Comparison of ENCODE assay signal across 30 mouse cellular contexts in the genomic region with DNA sequence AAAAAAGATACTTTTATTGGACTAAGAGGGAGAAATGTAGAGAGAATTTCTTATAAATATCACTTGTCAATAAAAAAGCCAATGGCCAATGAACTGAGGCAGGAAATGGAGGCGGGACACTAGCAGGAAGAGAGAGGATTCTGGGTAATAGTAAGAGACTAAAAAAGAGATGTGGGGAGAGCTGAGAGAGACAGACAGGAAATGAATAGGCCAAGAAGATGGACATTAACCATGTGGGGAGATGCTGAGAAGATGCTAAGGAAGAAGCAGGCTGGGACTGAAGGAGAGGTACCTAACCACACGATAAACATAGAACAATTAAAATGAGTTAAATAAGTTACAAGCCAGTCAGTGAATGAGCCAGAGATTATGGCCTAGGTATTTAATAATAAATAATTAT.
"Had no signal": no experiment of that assay in that cellular context is flagged by ENCODE, and none has a peak within 500 bp of the region (broad histone marks: within the 10 kb centered on the region; RNA-seq: fewer than 3 reads in every experiment).

No protein-coding gene starts in this region.

- H3K27me3 ChIP-seq: limb, embryonic 12.5 days; limb, embryonic 13.5 days; limb, embryonic 15.5 days; liver, embryonic 12.5 days; liver, embryonic 13.5 days; liver, embryonic 15.5 days; lung, embryonic 15.5 days; midbrain, embryonic 12.5 days; midbrain, embryonic 13.5 days; midbrain, embryonic 15.5 days; neural tube, embryonic 12.5 days had no signal

- DNase-seq: left cerebral cortex, postnatal 4 days; liver; liver, embryonic 13.5 days; liver, postnatal 0 days; lung, adult 18-20 months; lung, adult 2 months; lung, embryonic 14.5 days; lung, postnatal 10 days; lung, postnatal 14 days; lung, postnatal 36 days; lung, postnatal 4 days; midbrain, embryonic 14.5 days had no signal

- H3K36me3 ChIP-seq: limb, embryonic 10.5 days; limb, embryonic 12.5 days; limb, embryonic 13.5 days; limb, embryonic 15.5 days; liver, embryonic 12.5 days; liver, embryonic 13.5 days; liver, embryonic 15.5 days; lung, embryonic 15.5 days; midbrain, embryonic 10.5 days; midbrain, embryonic 12.5 days; midbrain, embryonic 13.5 days; midbrain, embryonic 15.5 days; neural tube, embryonic 12.5 days had no signal

- H3K9me3 ChIP-seq: limb, embryonic 10.5 days; limb, embryonic 12.5 days; limb, embryonic 13.5 days; limb, embryonic 15.5 days; liver, embryonic 12.5 days; liver, embryonic 13.5 days; liver, embryonic 15.5 days; lung, embryonic 15.5 days; megakaryocyte, embryonic 14.5 days; midbrain, embryonic 10.5 days; midbrain, embryonic 12.5 days; midbrain, embryonic 13.5 days; midbrain, embryonic 15.5 days; neural tube, embryonic 12.5 days had no signal

- H3K4me3 ChIP-seq: limb, embryonic 10.5 days; limb, embryonic 12.5 days; limb, embryonic 13.5 days; limb, embryonic 15.5 days; liver, embryonic 12.5 days; liver, embryonic 13.5 days; liver, embryonic 15.5 days; lung, embryonic 15.5 days; megakaryocyte, embryonic 14.5 days; midbrain, embryonic 10.5 days; midbrain, embryonic 12.5 days; midbrain, embryonic 13.5 days; midbrain, embryonic 15.5 days; myocyte; neural tube, embryonic 12.5 days had no signal

- H3K4me2 ChIP-seq: limb, embryonic 12.5 days; limb, embryonic 13.5 days; limb, embryonic 15.5 days; liver, embryonic 11.5 days; liver, embryonic 12.5 days; liver, embryonic 13.5 days; liver, embryonic 15.5 days; lung, embryonic 14.5 days; lung, embryonic 15.5 days; midbrain, embryonic 11.5 days; midbrain, embryonic 12.5 days; midbrain, embryonic 13.5 days; midbrain, embryonic 15.5 days; neural tube, embryonic 12.5 days had no signal

- H3K4me1 ChIP-seq: limb, embryonic 10.5 days; limb, embryonic 12.5 days; limb, embryonic 13.5 days; liver, embryonic 12.5 days; liver, embryonic 15.5 days; megakaryocyte, embryonic 14.5 days; midbrain, embryonic 10.5 days; midbrain, embryonic 12.5 days; midbrain, embryonic 13.5 days; midbrain, embryonic 15.5 days; neural tube, embryonic 12.5 days had no signal

- H3K27ac ChIP-seq: limb, embryonic 10.5 days; limb, embryonic 12.5 days; limb, embryonic 13.5 days; limb, embryonic 15.5 days; liver, embryonic 12.5 days; liver, embryonic 13.5 days; liver, embryonic 14.5 days; liver, embryonic 15.5 days; lung, embryonic 15.5 days; macrophage; midbrain, embryonic 10.5 days; midbrain, embryonic 12.5 days; midbrain, embryonic 13.5 days; midbrain, embryonic 15.5 days; neural tube, embryonic 12.5 days had no signal

- H3K9ac ChIP-seq: limb, embryonic 12.5 days; limb, embryonic 13.5 days; limb, embryonic 15.5 days; liver, embryonic 12.5 days; liver, embryonic 13.5 days; liver, embryonic 14.5 days; liver, embryonic 15.5 days; liver, postnatal 0 days; lung, embryonic 14.5 days; lung, embryonic 15.5 days; midbrain, embryonic 12.5 days; midbrain, embryonic 13.5 days; midbrain, embryonic 15.5 days; neural tube, embryonic 12.5 days had no signal
